Mouse (Mus musculus) stomach, embryonic 15.5 days (tissue): ENCODE measurements around the gene Med12l. TPM values are rescaled to one million over a fixed set of nuclear protein-coding genes. Genes with fewer than 3 reads are reported as not detected.

Experiments
- ATAC-seq: fragments of 200-750 bp; cut with Nextera tagmentation; 2 replicates; pipeline ENCODE4 v1.8.0; 2017; ENCODE audit warnings: low read depth, moderate number of reproducible peaks, moderate TSS enrichment; ENCODE audit not compliant: insufficient read depth, low FRiP score
- H3K27ac ChIP-seq: fragments of 300-500 bp; sonication (generic); 2 replicates; pipeline ENCODE4 v1.5.1; 2015; ENCODE audit warnings: mild to moderate bottlenecking, inconsistent platforms
- H3K27me3 ChIP-seq: fragments of 300-500 bp; sonication (generic); replicated peaks from 2 replicates; pipeline ENCODE4 v1.6.1; 2015; ENCODE audit warnings: inconsistent platforms
- H3K36me3 ChIP-seq: fragments of 300-500 bp; sonication (generic); 2 replicates; pipeline ENCODE4 v1.6.1; 2015; ENCODE audit warnings: inconsistent platforms
- H3K4me1 ChIP-seq: fragments of 300-500 bp; sonication (generic); 2 replicates; pipeline ENCODE4 v1.6.1; 2015; ENCODE audit warnings: inconsistent platforms
- H3K4me2 ChIP-seq: fragments of 300-500 bp; sonication (generic); 2 replicates; pipeline ENCODE4 v1.6.1; 2015; ENCODE audit warnings: mild to moderate bottlenecking, inconsistent platforms
- H3K4me3 ChIP-seq: fragments of 300-500 bp; sonication (generic); replicated peaks from 2 replicates; pipeline ENCODE4 v1.5.1; 2015; ENCODE audit warnings: inconsistent platforms
- H3K9ac ChIP-seq: fragments of 300-500 bp; sonication (generic); 2 replicates; pipeline ENCODE4 v1.6.1; 2015; ENCODE audit warnings: inconsistent platforms
- H3K9me3 ChIP-seq: fragments of 300-500 bp; sonication (generic); 2 replicates; pipeline ENCODE4 v1.6.1; 2016; ENCODE audit warnings: inconsistent platforms
- WGBS: fragments of 180-500 bp; shearing (Covaris S2); methylation state at CpG from one replicate; pipeline ENCODE4 v1.1.7; 2015; 5-methylcytosine and 5-hydroxymethylcytosine counted together
- polyA plus RNA-seq: library from polyadenylated mRNA; unstranded; fragments of >200 nt; fragmentation: Nextera tagmentation; extraction: Ambion mirVana; gene quantifications from 2 replicates; pipeline ENCODE4 v1.2.1, GENCODE M21; 2015

Med12l gene
- polyA plus RNA-seq, 1 experiment from 2014 or later = 1.5 TPM

DNA sequence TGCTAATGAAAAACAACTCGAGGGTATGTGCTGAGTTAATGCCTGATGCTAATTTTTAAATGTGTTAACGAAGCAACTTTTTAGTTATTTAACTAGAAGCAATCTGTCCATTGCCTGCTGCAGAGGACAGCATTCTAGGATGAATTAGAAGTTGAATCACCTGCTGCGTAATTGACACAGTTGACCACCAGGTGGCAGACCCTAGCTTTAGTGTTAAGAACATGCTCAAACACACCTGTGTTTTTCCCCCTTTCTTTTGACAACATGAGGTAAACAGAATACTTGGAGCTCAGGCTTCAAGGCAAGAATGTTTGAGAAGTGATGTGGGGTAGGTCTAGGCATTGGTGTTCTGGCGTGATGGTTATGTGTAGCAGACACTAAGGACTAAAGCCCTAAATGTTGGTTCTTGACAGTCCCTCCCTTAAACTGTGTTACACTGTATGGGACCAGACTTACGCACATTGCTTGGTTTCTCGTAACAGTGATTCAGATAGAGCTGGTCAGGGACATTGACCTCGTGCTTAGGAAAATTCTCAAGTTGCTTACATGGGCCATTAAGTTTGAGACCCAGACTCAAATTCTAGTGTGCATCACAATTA, 315.8 kb downstream of the Med12l start:
- Histone ChIP-seq H3K36me3 (peaks cover 4% of the 10 kb centered on the region; the same call in 1 of the 2 replicates), H3K9ac (no peak overlapping the region), H3K4me1 (no peaks in the 10 kb centered on the region), H3K4me2 (no peak overlapping the region), H3K4me3 (no peak overlapping the region), H3K27ac (no peak overlapping the region), H3K9me3 (no peaks in the 10 kb centered on the region), H3K27me3 (no peaks in the 10 kb centered on the region)
- ATAC-seq = no peak
- WGBS = 39% methylated on average over 7 of the region's 7 CpGs

DNA sequence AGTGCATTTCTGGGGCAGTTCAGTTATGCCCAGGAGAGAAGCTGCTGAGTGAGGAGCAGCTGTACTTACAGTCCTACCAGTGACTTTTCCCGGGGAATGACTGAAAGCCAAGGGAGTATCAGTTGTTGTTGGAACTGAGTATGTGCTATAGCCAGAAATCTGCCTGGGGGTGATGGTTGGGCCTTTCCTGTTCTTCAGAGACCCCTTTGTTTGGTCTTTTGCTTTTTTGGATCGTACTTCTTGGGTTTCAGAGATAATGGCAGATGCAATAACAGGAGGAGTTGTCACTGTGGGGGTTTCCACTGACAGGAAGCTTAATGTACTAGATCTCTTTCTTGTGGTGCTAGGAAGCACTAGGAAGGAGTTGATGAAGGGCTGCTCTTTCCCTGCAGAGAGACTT, 322.9 kb downstream of the Med12l start:
- no peaks in the 10 kb centered on the region for H3K4me1 ChIP-seq
- WGBS = 87% methylated on average over 2 of the region's 2 CpGs
- no peak overlapping the region for H3K4me3 ChIP-seq
- no peak overlapping the region for H3K9ac ChIP-seq
- H3K36me3 ChIP-seq = peaks cover 6% of the 10 kb centered on the region
- no peak overlapping the region for H3K27ac ChIP-seq
- no peak for ATAC-seq
- no peaks in the 10 kb centered on the region for H3K27me3 ChIP-seq
- H3K9me3 ChIP-seq = no peaks in the 10 kb centered on the region
- no peak overlapping the region for H3K4me2 ChIP-seq

DNA sequence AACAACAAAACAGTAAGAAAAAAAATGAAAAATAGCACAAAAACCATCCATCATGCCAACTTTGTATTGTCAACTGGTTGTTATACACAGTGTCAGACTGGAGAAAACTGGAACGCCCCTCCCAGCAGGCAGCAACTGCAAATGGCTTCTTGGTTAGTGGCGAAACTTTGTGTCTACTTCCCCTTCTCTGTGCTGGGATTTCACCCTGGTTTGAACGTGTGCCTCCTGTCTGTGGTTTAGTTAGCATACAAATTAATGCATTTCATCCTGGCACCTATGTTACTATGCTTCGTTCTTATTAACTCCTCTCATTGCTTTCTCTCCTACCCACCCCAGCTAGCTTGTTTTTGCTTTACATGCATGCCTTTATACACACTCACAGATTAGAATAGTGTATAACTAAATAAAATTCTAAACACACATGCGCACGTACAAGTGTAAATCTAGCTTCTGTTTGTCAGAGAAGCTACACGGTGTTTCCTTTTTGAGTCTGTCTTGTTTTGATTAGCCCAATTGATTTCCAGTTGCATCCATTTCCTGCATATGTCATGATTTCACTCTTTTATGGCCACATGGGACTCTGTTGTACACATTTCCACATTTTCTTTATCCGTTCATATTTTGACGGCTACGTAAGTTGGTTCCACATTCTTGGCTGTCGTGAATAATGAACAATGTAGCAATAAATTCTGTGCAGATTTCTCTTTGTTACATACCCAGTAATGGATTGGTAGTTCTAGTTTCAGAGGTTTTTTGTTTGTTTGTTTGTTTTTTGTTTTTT, 336.2 kb downstream of the Med12l start:
- ATAC-seq = no peak
- Histone ChIP-seq H3K4me2 (peak overlapping the region; percentile 30), H3K9ac (no peak overlapping the region), H3K27me3 (no peaks in the 10 kb centered on the region), H3K27ac (no peak overlapping the region), H3K36me3 (0 out of 2 replicates have a peak, but pooled peaks cover 4% of the 10 kb centered on the region), H3K4me1 (no peaks in the 10 kb centered on the region), H3K4me3 (no peak overlapping the region; the same call in 1 of the 2 replicates), H3K9me3 (no peaks in the 10 kb centered on the region)
- WGBS = 67% methylated on average over 11 of the region's 11 CpGs

DNA sequence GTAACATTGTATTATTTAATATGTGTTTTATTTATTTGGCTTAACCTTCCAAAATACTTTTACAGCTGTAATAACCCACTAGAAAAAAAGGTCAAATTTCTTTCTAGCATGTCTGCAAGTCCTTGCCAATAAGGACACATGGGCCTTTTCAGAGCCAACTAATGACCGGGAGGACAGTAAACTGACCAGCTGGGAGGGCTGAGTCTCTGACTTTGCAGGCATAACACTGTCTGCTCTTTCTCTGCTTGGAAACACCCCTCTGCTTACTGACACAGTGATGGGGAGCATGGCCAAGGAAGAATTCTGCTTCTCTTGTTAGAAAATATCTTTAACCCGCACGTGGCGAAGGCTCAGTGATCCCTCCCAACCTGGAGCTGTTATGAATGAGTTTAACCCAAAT, 337.4 kb downstream of the Med12l start:
- H3K36me3 ChIP-seq = 0 out of 2 replicates have a peak, but pooled peaks cover 4% of the 10 kb centered on the region
- peak; percentile 64; the same call in 1 of the 2 replicates for ATAC-seq
- H3K4me1 ChIP-seq = no peaks in the 10 kb centered on the region
- peak overlapping the region; percentile 76 for H3K4me2 ChIP-seq
- WGBS = 39% methylated on average over 4 of the region's 4 CpGs
- H3K4me3 ChIP-seq = peak overlapping the region; percentile 67
- no peaks in the 10 kb centered on the region for H3K27me3 ChIP-seq
- no peaks in the 10 kb centered on the region for H3K9me3 ChIP-seq
- H3K27ac ChIP-seq = peak overlapping the region; percentile 64; the same call in 1 of the 2 replicates
- no peak overlapping the region for H3K9ac ChIP-seq

DNA sequence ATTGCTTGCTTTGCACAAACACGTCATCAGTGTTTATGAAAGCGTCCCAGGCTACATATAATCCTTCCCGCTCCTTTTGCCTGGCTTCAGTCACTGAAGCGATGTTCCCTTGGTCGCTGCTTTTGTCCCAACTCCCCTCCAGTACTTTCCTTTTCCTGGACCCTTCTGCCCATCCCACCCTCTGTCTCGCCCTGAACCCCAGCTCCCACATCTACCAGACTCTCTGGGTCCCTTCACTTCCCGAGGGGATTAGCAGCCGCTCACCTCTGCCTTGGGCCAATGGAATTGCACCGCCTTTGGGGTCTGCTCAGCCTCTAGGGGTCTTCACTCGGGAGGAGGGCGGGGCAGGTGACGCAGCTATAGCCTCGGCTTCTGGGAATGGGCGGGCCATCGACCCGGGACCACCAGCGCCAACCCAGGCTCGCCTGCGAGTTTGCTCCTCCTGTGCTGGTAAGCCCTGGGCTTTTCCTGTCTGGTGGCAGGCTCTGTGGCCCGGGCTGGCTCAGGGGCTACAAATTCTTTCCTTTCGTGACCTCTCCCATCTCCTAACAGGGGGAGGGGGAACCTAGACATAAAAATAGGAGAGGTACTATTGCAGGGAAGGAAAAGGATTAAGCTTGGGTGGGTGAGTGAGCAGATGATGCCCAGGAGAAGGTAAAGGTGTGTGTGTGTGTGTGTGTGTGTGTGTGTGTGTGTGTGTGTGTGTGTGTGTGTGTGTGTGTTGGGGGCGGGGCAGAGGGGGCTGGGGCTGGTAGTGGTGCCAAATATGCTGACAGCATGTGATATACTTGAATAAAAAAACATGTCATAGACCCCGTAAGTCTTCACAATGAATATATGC, 338.7 kb downstream of the Med12l start, which contains the start of gene Igsf10:
TSS of gene Igsf10 (minus strand) at position 330 of the 841 bp plus-strand sequence.
- ATAC-seq = peak; percentile 82
- 2% methylated on average over 22 of the region's 23 CpGs for WGBS
- peak within 1 kb of the TSS; percentile 67 for H3K4me3 ChIP-seq
- no peaks in the 10 kb centered on the region for H3K9me3 ChIP-seq
- 0 out of 2 replicates have a peak, but pooled peaks cover 4% of the 10 kb centered on the region for H3K36me3 ChIP-seq
- no peaks in the 10 kb centered on the region for H3K27me3 ChIP-seq
- H3K4me2 ChIP-seq = peak within 1 kb of the TSS; percentile 76
- no peaks in the 10 kb centered on the region for H3K4me1 ChIP-seq
- H3K9ac ChIP-seq = peak within 1 kb of the TSS; percentile 46; the same call in 1 of the 2 replicates
- H3K27ac ChIP-seq = peak within 1 kb of the TSS; percentile 64

DNA sequence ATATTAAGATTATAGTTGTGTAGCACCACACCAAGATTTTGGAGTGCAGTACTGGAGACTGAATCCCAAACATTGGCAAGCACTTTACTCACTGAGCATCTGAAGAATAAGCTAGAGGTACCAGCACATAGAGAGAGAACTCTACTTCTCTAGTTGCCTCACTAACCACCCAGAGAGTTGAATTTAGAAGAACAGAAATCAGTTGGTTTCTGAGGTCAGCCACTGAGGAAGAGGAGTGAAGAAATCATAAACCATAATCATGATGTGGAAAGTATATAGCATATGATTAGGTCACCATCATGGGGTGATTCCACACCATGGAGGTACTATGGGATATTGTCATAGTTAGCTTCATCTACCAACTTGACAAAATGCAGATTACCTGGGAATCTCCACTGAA, 346.1 kb downstream of the Med12l start:
- Histone ChIP-seq H3K9ac (no peak overlapping the region), H3K4me1 (no peaks in the 10 kb centered on the region), H3K4me3 (no peak overlapping the region), H3K27ac (no peak overlapping the region), H3K27me3 (no peaks in the 10 kb centered on the region), H3K36me3 (no peaks in the 10 kb centered on the region), H3K4me2 (no peak overlapping the region), H3K9me3 (no peaks in the 10 kb centered on the region)
- no peak for ATAC-seq

DNA sequence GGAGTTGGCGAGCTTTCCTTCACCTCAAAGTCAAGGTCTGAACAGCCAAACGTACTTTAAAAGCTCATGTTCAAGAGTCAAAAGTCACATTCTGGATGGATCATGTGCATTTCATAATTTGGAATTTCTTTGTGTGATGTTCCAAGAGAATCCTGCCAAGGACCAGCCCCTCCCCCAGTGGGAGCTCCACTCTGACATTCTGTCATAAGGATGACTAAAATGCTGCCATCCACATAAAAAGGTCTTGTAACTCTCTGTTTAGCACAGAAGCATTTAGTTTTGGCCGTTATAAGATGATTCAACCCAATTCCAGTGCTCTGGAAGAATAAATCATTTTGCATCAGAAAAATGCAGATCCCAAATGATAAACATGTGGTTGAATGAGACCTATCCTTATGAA, 348.5 kb downstream of the Med12l start:
- H3K27ac ChIP-seq = no peak overlapping the region
- H3K9me3 ChIP-seq = no peaks in the 10 kb centered on the region
- H3K4me2 ChIP-seq = no peak overlapping the region
- no peaks in the 10 kb centered on the region for H3K36me3 ChIP-seq
- H3K27me3 ChIP-seq = no peaks in the 10 kb centered on the region
- H3K9ac ChIP-seq = no peak overlapping the region
- H3K4me3 ChIP-seq = no peak overlapping the region
- no peak for ATAC-seq
- no peaks in the 10 kb centered on the region for H3K4me1 ChIP-seq
- 71% methylated on average over 3 of the region's 3 CpGs for WGBS

DNA sequence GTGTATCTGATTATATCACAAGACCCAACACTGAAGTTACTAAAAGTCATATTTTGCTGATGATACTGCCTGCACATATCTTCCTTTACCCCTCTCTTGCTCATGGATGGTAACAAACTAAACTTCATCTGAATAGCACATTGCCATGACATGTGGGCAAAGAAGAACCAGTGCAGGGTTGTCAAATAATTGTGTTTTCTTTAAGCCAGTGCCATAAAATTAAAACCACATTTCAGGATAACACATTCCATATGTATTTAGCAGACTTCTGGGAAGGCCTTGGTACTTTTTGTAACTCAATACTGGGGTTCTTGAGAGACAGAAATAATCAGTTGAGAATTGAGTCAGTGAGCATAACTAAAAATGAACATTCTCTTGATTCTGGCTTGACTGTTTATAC, 354.5 kb downstream of the Med12l start:
- no peak for ATAC-seq
- Histone ChIP-seq H3K9me3 (no peaks in the 10 kb centered on the region), H3K4me2 (no peak overlapping the region), H3K4me1 (no peaks in the 10 kb centered on the region), H3K9ac (no peak overlapping the region), H3K36me3 (no peaks in the 10 kb centered on the region), H3K27ac (no peak overlapping the region), H3K4me3 (no peak overlapping the region), H3K27me3 (no peaks in the 10 kb centered on the region)

DNA sequence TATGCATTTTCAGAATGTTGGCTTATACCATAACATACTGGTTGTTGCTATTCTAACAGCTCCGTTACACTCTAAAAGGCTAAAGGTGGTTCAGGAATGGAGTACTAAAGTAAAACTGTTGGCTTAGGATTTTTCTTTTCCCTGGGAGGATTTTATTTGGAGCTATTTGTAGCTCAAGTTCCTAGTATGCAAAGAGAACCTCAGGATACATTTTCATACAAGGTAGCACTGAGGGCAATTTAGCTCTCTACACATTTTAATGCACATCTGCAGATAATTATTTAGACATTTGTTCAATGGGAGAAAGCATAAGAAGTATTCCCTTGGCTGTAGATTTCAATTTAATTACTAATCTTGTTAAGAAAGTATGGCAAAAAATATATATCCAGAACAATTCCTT, 356.3 kb downstream of the Med12l start:
- no peak overlapping the region for H3K27ac ChIP-seq
- no peaks in the 10 kb centered on the region for H3K36me3 ChIP-seq
- no peaks in the 10 kb centered on the region for H3K4me1 ChIP-seq
- ATAC-seq = no peak
- no peak overlapping the region for H3K4me3 ChIP-seq
- H3K4me2 ChIP-seq = no peak overlapping the region
- no peaks in the 10 kb centered on the region for H3K9me3 ChIP-seq
- 96% methylated on average over 1 of the region's 1 CpGs for WGBS
- H3K27me3 ChIP-seq = no peaks in the 10 kb centered on the region
- no peak overlapping the region for H3K9ac ChIP-seq
